Mouse (Mus musculus) neural tube, embryonic 15.5 days (tissue): ENCODE data around the gene Rev3l. TPM values are rescaled to one million over a fixed set of nuclear protein-coding genes. Genes with fewer than 3 reads are reported as not detected.
"Not testable (repeated sequence)": the region's sequence is repeated elsewhere in the genome, so short reads cannot be mapped to it uniquely, and the experiment has no call there.

Source experiments
- ATAC-seq: fragments of 200-750 bp; cut with Nextera tagmentation; 2 replicates; pipeline ENCODE4 v1.8.0; 2017; ENCODE audit warnings: mild to moderate bottlenecking, moderate TSS enrichment, moderate library complexity; ENCODE audit not compliant: low FRiP score
- H3K27ac ChIP-seq: fragments of 300-500 bp; sonication (generic); replicated peaks from 2 replicates; pipeline ENCODE4 v1.5.1; 2015; ENCODE audit warnings: mild to moderate bottlenecking, inconsistent platforms
- H3K27me3 ChIP-seq: fragments of 300-500 bp; sonication (generic); replicated peaks from 2 replicates; pipeline ENCODE4 v1.6.1; 2015; ENCODE audit warnings: inconsistent platforms
- H3K36me3 ChIP-seq: fragments of 300-500 bp; sonication (generic); 2 replicates; pipeline ENCODE4 v1.6.1; 2015; ENCODE audit warnings: inconsistent platforms
- H3K4me1 ChIP-seq: fragments of 300-500 bp; sonication (generic); 2 replicates; pipeline ENCODE4 v1.6.1; 2015; ENCODE audit warnings: inconsistent platforms
- H3K4me2 ChIP-seq: fragments of 300-500 bp; sonication (generic); 2 replicates; pipeline ENCODE4 v1.6.1; 2015; ENCODE audit warnings: inconsistent platforms, mild to moderate bottlenecking, moderate library complexity
- H3K4me3 ChIP-seq: fragments of 300-500 bp; sonication (generic); replicated peaks from 2 replicates; pipeline ENCODE4 v1.5.1; 2015; ENCODE audit warnings: mild to moderate bottlenecking, inconsistent platforms
- H3K9ac ChIP-seq: fragments of 300-500 bp; sonication (generic); replicated peaks from 2 replicates; pipeline ENCODE4 v1.6.1; 2015; ENCODE audit warnings: mild to moderate bottlenecking, inconsistent platforms
- H3K9me3 ChIP-seq: fragments of 300-500 bp; sonication (generic); replicated peaks from 2 replicates; pipeline ENCODE4 v1.6.1; 2016; ENCODE audit warnings: inconsistent platforms
- WGBS: fragments of 180-500 bp; shearing (Covaris S2); methylation state at CpG from one replicate; pipeline ENCODE4 v1.1.7; 2015; ENCODE audit warnings: mixed read lengths; 5-methylcytosine and 5-hydroxymethylcytosine counted together
- polyA plus RNA-seq: library from polyadenylated mRNA; unstranded; fragments of >200 nt; fragmentation: Nextera tagmentation; extraction: Ambion mirVana; gene quantifications from 2 replicates; pipeline ENCODE4 v1.2.1, GENCODE M21; 2015

The Rev3l gene
- polyA plus RNA-seq, 1 experiment from 2014 or later = 38.1 TPM

DNA sequence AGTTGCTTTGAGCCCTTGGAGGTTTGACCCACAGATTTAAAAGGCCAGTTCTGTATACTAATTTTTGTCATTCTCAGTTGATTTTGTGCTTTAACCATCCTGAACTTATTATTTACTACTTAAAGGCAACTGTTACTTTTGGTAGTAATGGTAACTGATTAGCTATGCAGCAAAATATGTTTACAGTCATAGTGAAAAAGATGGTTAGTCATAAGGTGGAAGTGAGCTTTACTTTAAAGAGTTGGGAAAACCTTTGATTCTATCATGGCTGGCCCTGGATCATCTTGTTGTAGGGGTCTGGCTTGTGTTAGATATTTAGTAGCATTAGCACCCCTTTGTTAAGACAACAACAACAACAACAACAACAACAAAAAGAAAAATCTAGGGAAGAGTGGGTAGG, 180.7 kb downstream of the Rev3l start:
- Histone ChIP-seq H3K9me3 (no peaks in the 10 kb centered on the region), H3K4me3 (no peak overlapping the region), H3K27me3 (no peaks in the 10 kb centered on the region), H3K4me2 (no peak overlapping the region), H3K9ac (no peak overlapping the region), H3K27ac (no peak overlapping the region), H3K36me3 (no peaks in the 10 kb centered on the region), H3K4me1 (no peaks in the 10 kb centered on the region)
- ATAC-seq = no peak

DNA sequence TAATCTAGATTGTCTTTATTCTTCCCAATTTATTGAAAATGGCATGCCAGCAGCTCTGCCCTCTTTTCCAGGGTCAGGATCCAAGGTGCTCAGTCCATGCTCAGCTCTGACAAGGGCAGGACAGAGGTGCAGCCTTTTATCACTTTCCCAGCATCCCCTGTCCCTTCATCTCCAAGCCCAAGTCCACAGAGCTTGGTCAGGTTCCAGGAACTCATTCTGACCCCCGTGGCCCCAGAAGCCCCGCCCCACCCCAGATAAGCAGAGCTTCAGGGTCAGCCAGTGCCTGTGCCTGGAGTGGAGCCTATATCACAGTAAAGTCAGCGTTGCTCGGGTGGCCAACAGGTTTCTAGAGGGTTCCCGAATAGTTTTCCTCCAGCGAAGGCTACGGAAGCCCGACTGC, 192.6 kb downstream of the Rev3l start:
- not testable (repeated sequence) for H3K27ac ChIP-seq, ATAC-seq, H3K9me3 ChIP-seq, H3K4me2 ChIP-seq, H3K9ac ChIP-seq, H3K4me1 ChIP-seq, H3K4me3 ChIP-seq, H3K36me3 ChIP-seq
- 76% methylated on average over 8 of the region's 8 CpGs for WGBS
- H3K27me3 ChIP-seq = peaks cover 20% of the 10 kb centered on the region

Other genes starting within 250 kb of the Rev3l start
- gene Traf3ip2, start 119.2 kb upstream of the Rev3l start, polyA plus RNA-seq = 3.8 and 9.4 TPM in 2 replicates
- gene Mfsd4b4, start 167.1 kb downstream of the Rev3l start, polyA plus RNA-seq = 3.1 and 3.6 TPM in 2 replicates
- not detected in 2 replicates for gene Mfsd4b2, start 194.8 kb downstream of the Rev3l start, polyA plus RNA-seq
- 0.22 TPM in 1 of 2 replicates, not detected in the other for gene Mfsd4b3, start 228.0 kb downstream of the Rev3l start, polyA plus RNA-seq